Mouse (Mus musculus) cortical plate, adult 2 months (tissue): ENCODE data around the gene Doc2g. TPM values are rescaled to one million over a fixed set of nuclear protein-coding genes. Genes with fewer than 3 reads are reported as not detected.
"Not testable (repeated sequence)": the region's sequence is repeated elsewhere in the genome, so short reads cannot be mapped to it uniquely, and the experiment has no call there.

ENCODE experiments used
- H3K27ac ChIP-seq: fragments of 200-500 bp; 2 replicates; pipeline ENCODE4 v1.5.1; 2012; ENCODE audit warnings: low read length, control low read depth, inconsistent platforms; ENCODE audit not compliant: insufficient read depth
- H3K4me1 ChIP-seq: fragments of 200-500 bp; 2 replicates; pipeline ENCODE4 v1.6.1; 2011; ENCODE audit warnings: low read length; ENCODE audit not compliant: control insufficient read depth, insufficient read depth
- H3K4me3 ChIP-seq: fragments of 200-500 bp; 2 replicates; pipeline ENCODE4 v1.5.1; 2011; ENCODE audit warnings: mild to moderate bottlenecking, low read length, control low read depth; ENCODE audit not compliant: insufficient read depth
- CTCF ChIP-seq: fragments of 200-500 bp; IDR thresholded peaks from 2 replicates; pipeline ENCODE4 v1.5.1; 2011; ENCODE audit warnings: mild to moderate bottlenecking, control low read depth, low read length; ENCODE audit not compliant: insufficient read depth; ENCODE audit errors: extremely low read depth
- POLR2A ChIP-seq: fragments of 200-500 bp; IDR thresholded peaks from 2 replicates; pipeline ENCODE4 v1.6.1; 2011; ENCODE audit warnings: mild to moderate bottlenecking, low read length, control low read depth; ENCODE audit not compliant: insufficient read depth; ENCODE audit errors: extremely low read depth
- polyA plus RNA-seq: library from polyadenylated mRNA; depleted of rRNA; stranded (reverse); fragments of >200 nt; gene quantifications from 2 replicates; pipeline ENCODE4 v1.2.3, GENCODE M21; 2012

Gene Doc2g
- polyA plus RNA-seq, 1 experiment: 9.4 TPM

DNA sequence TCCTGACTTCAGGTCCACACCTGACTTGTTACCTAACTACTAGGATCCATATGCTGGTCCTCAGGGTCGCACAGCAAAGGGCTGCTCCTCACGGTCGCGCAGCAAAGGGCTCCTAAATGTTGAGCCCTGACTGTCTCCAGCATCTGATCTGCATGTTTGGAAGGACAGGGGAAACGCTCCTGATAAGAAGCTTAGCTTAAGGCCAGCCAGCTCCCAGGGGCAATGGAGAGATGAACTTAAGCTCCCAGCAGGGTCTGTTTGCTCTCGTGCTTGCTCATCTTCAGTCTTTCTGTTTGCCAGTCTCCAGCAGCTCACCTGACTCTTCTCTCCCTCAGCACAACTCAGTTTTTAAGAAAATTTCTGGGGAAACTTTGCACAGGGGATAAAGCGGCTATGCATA is 29.6 kb downstream of the Doc2g start:
- TF ChIP-seq POLR2A: no peak
- no peak for TF ChIP-seq CTCF
- Histone ChIP-seq H3K4me1 (no peaks in the 10 kb centered on the region), H3K4me3 (no peak overlapping the region)

GRCm38 (mm10) chr19:4033298-4033697 is 30.2 kb downstream of the Doc2g start:
- peaks cover 1% of the 10 kb centered on the region; the same call in 1 of the 2 replicates for H3K4me1 ChIP-seq
- no peak overlapping the region for H3K27ac ChIP-seq
- H3K4me3 ChIP-seq: no peak overlapping the region
- no peak for TF ChIP-seq POLR2A
- no peak for TF ChIP-seq CTCF

More for the DNA sequence above, 29.6 kb downstream of the Doc2g start:
- no peak overlapping the region for H3K27ac ChIP-seq

DNA sequence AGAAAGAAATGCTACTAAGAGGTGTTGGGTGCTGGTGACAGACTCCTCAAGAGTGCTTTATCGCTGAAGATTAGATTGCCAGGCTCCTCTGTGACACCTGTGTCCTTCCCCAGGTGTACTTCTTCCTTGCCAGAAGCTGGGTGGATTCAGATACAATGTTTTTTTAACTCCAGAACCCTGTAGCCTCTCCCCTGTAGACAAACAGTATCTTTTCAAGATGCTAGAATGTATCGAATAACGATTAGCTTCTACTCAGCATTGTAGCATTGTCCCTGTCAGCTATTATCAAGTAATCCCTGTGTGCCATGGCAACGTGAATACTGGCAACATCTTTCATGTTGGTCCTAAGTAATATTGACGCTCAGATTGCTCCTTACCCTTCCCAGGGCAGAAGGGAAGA is 30.6 kb downstream of the Doc2g start:
- TF ChIP-seq CTCF: no peak
- TF ChIP-seq POLR2A: no peak

GRCm38 (mm10) chr19:4036327-4037045 is 33.4 kb downstream of the Doc2g start:
- no peak overlapping the region; the same call in 1 of the 2 replicates for H3K4me3 ChIP-seq
- TF ChIP-seq POLR2A (no peak), CTCF (no peak)
- H3K4me1 ChIP-seq: peaks cover 2% of the 10 kb centered on the region; the same call in 1 of the 2 replicates
- no peak overlapping the region for H3K27ac ChIP-seq

More for the DNA sequence above, 30.6 kb downstream of the Doc2g start:
- no peak overlapping the region for H3K4me3 ChIP-seq
- peaks cover 2% of the 10 kb centered on the region; the same call in 1 of the 2 replicates for H3K4me1 ChIP-seq
- no peak overlapping the region for H3K27ac ChIP-seq

- H3K4me1 ChIP-seq, H3K27ac ChIP-seq: not testable (repeated sequence)
- H3K4me3 ChIP-seq: peak overlapping the region; percentile 64
Measured at GRCm38 (mm10) chr19:4037154-4037787, 34.2 kb downstream of the Doc2g start.

DNA sequence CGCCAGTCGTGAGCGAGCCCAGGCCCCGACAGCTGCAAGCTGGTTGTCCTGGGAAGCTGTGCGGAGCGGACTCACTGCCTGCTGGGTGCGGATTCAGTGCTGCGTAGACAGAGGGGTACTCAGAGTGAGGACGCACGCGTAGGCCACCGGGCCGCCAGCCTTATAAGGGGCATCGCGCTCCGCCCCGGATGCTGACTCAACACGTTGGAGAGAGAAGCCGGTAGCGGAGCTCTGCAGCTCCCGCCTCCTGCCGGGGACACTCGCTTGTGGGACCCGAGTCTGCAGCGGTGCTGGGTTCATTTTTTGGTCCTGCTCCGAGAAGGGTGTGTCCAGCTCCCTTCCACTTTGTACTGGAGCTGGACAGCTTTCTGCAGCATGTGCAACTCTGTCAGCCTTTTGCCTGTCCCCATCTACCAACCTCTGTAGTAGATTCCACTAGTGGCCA is 34.7 kb downstream of the Doc2g start, which contains the start of gene Gstp1:
Gstp1 (minus strand) TSS at position 198 of the 445 bp plus-strand sequence.
- TF ChIP-seq CTCF: no peak
- TF ChIP-seq POLR2A: peak; percentile 96
- Histone ChIP-seq H3K4me3 (peak within 1 kb of the TSS; percentile 64), H3K4me1 (peaks cover 2% of the 10 kb centered on the region; the same call in 1 of the 2 replicates), H3K27ac (0 out of 2 replicates have a peak within 1 kb of the TSS, but pooled peaks have one; percentile 55)

DNA sequence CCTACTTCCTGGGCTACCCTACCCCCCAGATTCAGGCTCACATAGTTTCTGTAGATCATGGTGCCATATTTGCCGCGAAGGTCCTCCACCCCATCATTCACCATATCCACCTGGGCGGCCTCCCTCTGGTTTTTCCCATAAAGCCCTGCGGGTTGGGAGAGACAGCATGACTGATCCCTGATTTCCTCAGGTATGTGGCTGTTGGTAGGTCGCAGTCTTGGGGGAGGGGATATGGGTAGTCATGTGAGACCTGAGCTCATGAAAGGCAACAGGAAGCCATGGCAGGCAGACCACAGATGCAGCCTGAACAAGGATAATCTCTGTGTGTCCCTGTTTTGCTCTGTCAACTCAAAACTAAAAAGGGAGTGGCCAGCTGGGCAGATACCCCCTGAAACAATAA is 37.8 kb downstream of the Doc2g start:
- H3K4me3 ChIP-seq, H3K27ac ChIP-seq, H3K4me1 ChIP-seq: not testable (repeated sequence)

DNA sequence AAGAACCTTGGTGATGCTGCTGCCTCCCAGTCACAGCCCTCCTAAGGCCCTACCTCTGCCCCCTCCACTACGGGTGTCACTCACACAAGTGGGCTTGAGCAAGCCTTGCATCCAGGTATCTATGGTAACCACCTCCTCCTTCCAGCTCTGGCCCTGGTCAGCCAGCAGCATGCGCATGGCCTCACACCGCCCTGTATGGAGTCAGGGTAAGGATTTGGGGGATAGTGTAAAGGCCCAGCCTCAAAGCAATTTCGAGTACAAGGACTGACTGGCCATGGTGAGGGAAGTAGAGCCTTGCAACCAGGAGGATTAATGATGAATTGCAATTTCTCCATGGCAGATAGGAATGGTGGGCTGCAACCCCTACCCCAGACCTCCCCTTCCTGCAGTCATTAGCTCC is 38.4 kb downstream of the Doc2g start:
- not testable (repeated sequence) for H3K27ac ChIP-seq, H3K4me1 ChIP-seq, H3K4me3 ChIP-seq

DNA sequence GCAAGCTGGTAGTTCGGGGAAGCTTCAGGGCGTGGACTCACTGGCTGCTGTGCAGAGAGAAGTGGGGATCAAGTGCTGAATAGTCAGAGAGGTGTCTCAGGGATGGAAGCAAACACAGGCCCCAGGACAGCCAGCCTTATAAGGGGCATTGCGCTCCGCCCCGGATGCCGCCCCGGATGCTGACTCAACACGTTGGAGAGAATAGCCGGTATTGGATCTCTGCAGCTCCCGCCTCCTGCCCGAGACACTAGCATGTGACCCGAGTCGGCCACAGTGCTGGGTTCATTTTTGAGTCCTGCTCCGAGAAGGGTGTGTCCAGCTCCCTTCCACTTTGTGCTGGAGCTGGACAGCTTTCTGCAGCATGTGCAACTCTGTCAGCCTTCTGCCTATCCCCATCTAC is 39.0 kb downstream of the Doc2g start:
- no peak overlapping the region for H3K4me3 ChIP-seq
- peaks cover 2% of the 10 kb centered on the region; the same call in 1 of the 2 replicates for H3K4me1 ChIP-seq
- TF ChIP-seq CTCF (no peak), POLR2A (no peak)
- no peak overlapping the region for H3K27ac ChIP-seq

- not testable (repeated sequence) for H3K4me1 ChIP-seq, H3K4me3 ChIP-seq, H3K27ac ChIP-seq
Measured at GRCm38 (mm10) chr19:4044109-4044508, 41.0 kb downstream of the Doc2g start.
